Mouse (Mus musculus) lung, embryonic 15.5 days (tissue): Measurements from ENCODE around the gene 1700025C18Rik. TPM values are rescaled to one million over a fixed set of nuclear protein-coding genes. Genes with fewer than 3 reads are reported as not detected.

Experiments
- ATAC-seq: fragments of 200-750 bp; cut with Nextera tagmentation; 2 replicates; pipeline ENCODE4 v1.8.0; 2017; ENCODE audit warnings: moderate number of reproducible peaks, borderline replicate concordance; ENCODE audit not compliant: low FRiP score, low TSS enrichment; ENCODE audit errors: extremely low read depth
- H3K27ac ChIP-seq: fragments of 300-500 bp; sonication (generic); 2 replicates; pipeline ENCODE4 v1.5.1; 2015; ENCODE audit warnings: moderate library complexity, mild to moderate bottlenecking, inconsistent platforms
- H3K27me3 ChIP-seq: fragments of 300-500 bp; sonication (generic); 2 replicates; pipeline ENCODE4 v1.6.1; 2015; ENCODE audit warnings: inconsistent platforms
- H3K36me3 ChIP-seq: fragments of 300-500 bp; sonication (generic); 2 replicates; pipeline ENCODE4 v1.6.1; 2015; ENCODE audit warnings: inconsistent platforms
- H3K4me1 ChIP-seq: fragments of 300-500 bp; sonication (generic); 2 replicates; pipeline ENCODE4 v1.6.1; 2015; ENCODE audit warnings: inconsistent platforms
- H3K4me2 ChIP-seq: fragments of 300-500 bp; sonication (generic); 2 replicates; pipeline ENCODE4 v1.6.1; 2015; ENCODE audit warnings: inconsistent platforms, mild to moderate bottlenecking, moderate library complexity
- H3K4me3 ChIP-seq: fragments of 300-500 bp; sonication (generic); 2 replicates; pipeline ENCODE4 v1.5.1; 2015; ENCODE audit warnings: mild to moderate bottlenecking, inconsistent platforms
- H3K9ac ChIP-seq: fragments of 300-500 bp; sonication (generic); 2 replicates; pipeline ENCODE4 v1.6.1; 2015; ENCODE audit warnings: inconsistent platforms
- H3K9me3 ChIP-seq: fragments of 300-500 bp; sonication (generic); 2 replicates; pipeline ENCODE4 v1.6.1; 2016; ENCODE audit warnings: inconsistent platforms
- WGBS: fragments of 180-500 bp; shearing (Covaris S2); methylation state at CpG from one replicate; pipeline ENCODE4 v1.1.7; 2015; 5-methylcytosine and 5-hydroxymethylcytosine counted together
- polyA plus RNA-seq: library from polyadenylated mRNA; unstranded; fragments of >200 nt; fragmentation: Nextera tagmentation; extraction: Ambion mirVana; gene quantifications from 2 replicates; pipeline ENCODE4 v1.2.1, GENCODE M21; 2015

1700025C18Rik gene
- polyA plus RNA-seq, 1 experiment from 2014 or later = not detected

DNA sequence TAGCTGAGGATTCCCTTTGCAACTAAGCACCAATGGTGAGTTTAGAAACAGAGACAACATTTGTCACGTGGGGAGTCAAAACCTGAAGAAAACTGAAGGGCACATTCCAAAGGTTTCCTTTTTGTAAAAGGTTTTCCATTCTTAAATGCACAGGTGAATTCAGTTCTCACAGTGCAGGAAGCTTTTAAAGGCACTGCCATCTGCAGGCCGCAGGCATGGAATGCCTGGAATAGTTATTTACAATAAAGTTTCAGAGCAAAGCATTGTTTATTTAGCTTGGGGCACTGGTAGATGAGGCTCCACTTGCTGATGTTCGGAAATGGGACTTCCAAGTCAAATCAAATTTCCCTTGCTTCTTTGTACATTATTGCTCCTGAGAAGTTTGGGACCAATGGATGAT is 58.0 kb downstream of the 1700025C18Rik start:
- ATAC-seq = no peak
- Histone ChIP-seq H3K27ac (no peak overlapping the region), H3K4me2 (peak overlapping the region; percentile 74; the same call in 1 of the 2 replicates), H3K9ac (no peak overlapping the region), H3K27me3 (no peaks in the 10 kb centered on the region), H3K4me1 (peaks cover 22% of the 10 kb centered on the region), H3K36me3 (no peaks in the 10 kb centered on the region), H3K4me3 (no peak overlapping the region), H3K9me3 (no peaks in the 10 kb centered on the region)
- WGBS = 32% methylated on average over 3 of the region's 3 CpGs

Other genes starting within 250 kb of the 1700025C18Rik start
- gene Pltp, start 233.0 kb downstream of the 1700025C18Rik start, polyA plus RNA-seq = 149 and 169 TPM in 2 replicates
- gene Pcif1, start 211.4 kb downstream of the 1700025C18Rik start, polyA plus RNA-seq = 74.4 and 75.2 TPM in 2 replicates
- gene Zfp335, start 179.0 kb downstream of the 1700025C18Rik start, polyA plus RNA-seq = 12.4 and 13.2 TPM in 2 replicates
- gene Mmp9, start 150.0 kb downstream of the 1700025C18Rik start, polyA plus RNA-seq = 0.59 and 1.4 TPM in 2 replicates
- gene Slc12a5, start 129.9 kb downstream of the 1700025C18Rik start, polyA plus RNA-seq = 0.68 and 1.1 TPM in 2 replicates
- 67.4 and 73.8 TPM in 2 replicates for gene Ncoa5, start 55.9 kb downstream of the 1700025C18Rik start, polyA plus RNA-seq
- gene Cd40, start 35.1 kb downstream of the 1700025C18Rik start, polyA plus RNA-seq = 30.2 and 35.4 TPM in 2 replicates
- 1.0 and 1.1 TPM in 2 replicates for gene Cdh22, start 144.1 kb upstream of the 1700025C18Rik start, polyA plus RNA-seq
- gene Slc35c2, start 197.1 kb upstream of the 1700025C18Rik start, polyA plus RNA-seq = 48.0 and 48.7 TPM in 2 replicates
- 75.7 and 77.3 TPM in 2 replicates for gene Elmo2, start 235.7 kb upstream of the 1700025C18Rik start, polyA plus RNA-seq